Mouse (Mus musculus): Measurements from ENCODE around the gene Smarce1. TPM values are rescaled to one million over a fixed set of nuclear protein-coding genes. Genes with fewer than 3 reads are reported as not detected.

Gene Smarce1
- total and polyA plus RNA-seq, 2 experiments from 2014 or later = 94.9 to 170 TPM

DNA sequence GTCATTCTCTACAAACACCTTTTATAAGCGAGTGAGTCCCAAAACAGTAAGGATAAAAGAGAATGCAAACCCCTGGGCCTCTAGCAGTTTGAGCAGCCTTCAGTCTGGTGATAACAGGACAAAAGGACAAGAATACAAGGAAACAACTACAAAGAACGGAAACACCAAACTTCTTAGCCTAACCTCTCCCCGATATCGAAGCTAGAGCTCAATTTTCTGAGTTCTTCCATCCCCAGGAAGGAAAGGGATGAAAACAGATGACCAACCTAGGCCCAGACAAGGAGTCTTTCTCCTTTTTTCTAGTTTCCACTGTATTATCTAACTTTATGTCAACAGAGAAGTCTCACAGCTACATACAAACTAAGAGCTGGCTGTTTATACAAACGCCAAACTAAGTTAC is 7.5 kb downstream of the Smarce1 start:
- 84% methylated on average over 5 of the region's 5 CpGs for WGBS
- H3K36me3 ChIP-seq (ENCODE audit: insufficient read depth, low read length) = peaks cover 6% of the 10 kb centered on the region

DNA sequence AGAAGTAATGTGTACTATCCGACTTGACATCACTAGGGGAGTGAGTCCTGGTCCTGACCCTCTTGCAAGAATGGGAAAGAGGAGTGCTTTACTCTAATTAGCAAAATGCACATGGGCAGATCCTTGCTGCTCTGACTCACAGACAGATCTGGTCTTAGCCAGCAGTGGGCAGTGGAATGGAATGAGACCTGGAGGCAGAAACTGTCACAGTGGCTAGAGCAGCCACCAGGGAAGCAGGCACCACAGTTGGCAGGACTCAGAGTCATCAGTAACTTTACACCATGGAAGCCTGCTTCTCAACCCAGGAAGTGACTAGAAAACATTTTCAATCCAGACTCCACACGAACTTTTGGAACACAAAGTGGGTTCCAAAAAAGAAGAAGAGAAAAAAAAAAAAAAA is 9.0 kb downstream of the Smarce1 start:
- H3K9me3 ChIP-seq (ENCODE audit: low read length) = no peaks in the 10 kb centered on the region
- H3K4me3 ChIP-seq (ENCODE audit: low read depth, low read length) = no peak overlapping the region
- TF ChIP-seq CTCF (IDR thresholded peaks at IDR 0.05) = no peak
- no peaks in the 10 kb centered on the region for H3K27me3 ChIP-seq (ENCODE audit: insufficient read depth, low read length)
- no peaks in the 10 kb centered on the region for H3K4me1 ChIP-seq (ENCODE audit: insufficient read depth, low read length)
- ATAC-seq (ENCODE audit: low FRiP score) = no peak
- no peak for DNase-seq (ENCODE audit: low spot score)
- no peak overlapping the region for H3K4me2 ChIP-seq (ENCODE audit: low read depth, low read length, poor library complexity, severe bottlenecking)
- WGBS = 83% methylated on average over 2 of the region's 2 CpGs
- H3K27ac ChIP-seq (ENCODE audit: low read depth, low read length) = no peak overlapping the region
- H3K36me3 ChIP-seq (ENCODE audit: insufficient read depth, low read length) = peaks cover 17% of the 10 kb centered on the region
- no peak overlapping the region for H3K9ac ChIP-seq (replicated peaks; ENCODE audit: low read length, poor library complexity, severe bottlenecking)

More for the DNA sequence above, 7.5 kb downstream of the Smarce1 start:
- no peak for TF ChIP-seq CTCF (IDR thresholded peaks at IDR 0.05)
- DNase-seq (ENCODE audit: low spot score) = no peak
- no peaks in the 10 kb centered on the region for H3K27me3 ChIP-seq (ENCODE audit: insufficient read depth, low read length)
- no peak overlapping the region for H3K9ac ChIP-seq (replicated peaks; ENCODE audit: low read length, poor library complexity, severe bottlenecking)
- H3K4me1 ChIP-seq (ENCODE audit: insufficient read depth, low read length) = no peaks in the 10 kb centered on the region
- H3K4me3 ChIP-seq (ENCODE audit: low read depth, low read length) = no peak overlapping the region
- no peaks in the 10 kb centered on the region for H3K9me3 ChIP-seq (ENCODE audit: low read length)
- H3K4me2 ChIP-seq (ENCODE audit: low read depth, low read length, poor library complexity, severe bottlenecking) = no peak overlapping the region
- no peak for ATAC-seq (ENCODE audit: low FRiP score)
- no peak overlapping the region for H3K27ac ChIP-seq (ENCODE audit: low read depth, low read length)

DNA sequence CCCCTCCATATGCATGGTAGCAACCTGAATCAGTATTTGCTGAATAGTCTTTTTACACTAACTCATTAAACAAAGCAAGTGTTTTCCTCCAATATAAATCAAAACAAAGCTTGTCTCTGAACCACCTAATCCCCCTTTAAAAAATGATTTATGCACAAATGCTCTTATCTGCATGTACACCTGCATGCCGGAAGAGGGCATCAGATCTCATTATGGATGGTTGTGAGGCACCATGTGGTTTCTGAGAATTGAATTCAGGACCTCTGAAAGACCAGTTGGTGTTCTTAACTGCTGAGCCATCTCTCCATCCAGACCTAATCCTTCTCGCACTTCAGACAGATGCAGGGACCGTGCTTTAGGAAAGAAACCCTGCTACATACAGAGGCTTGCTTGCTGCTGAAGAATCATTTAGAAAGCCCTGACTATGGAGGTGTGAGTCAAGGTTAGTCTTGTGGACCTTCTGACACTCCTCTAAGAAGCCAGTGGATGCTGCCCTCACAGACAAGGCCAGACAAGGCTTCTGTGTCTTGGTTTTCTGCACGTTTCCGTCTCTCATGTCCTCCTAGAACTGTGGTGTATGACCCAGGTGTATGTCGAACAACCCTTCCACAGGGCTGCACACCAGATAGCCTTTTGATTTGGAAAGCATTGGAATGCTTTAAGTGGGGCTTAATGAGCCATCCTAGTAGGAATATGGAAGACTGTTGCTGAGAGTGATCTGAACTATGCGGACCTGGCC is 13.4 kb downstream of the Smarce1 start:
- no peak for ATAC-seq (ENCODE audit: low FRiP score)
- WGBS = 85% methylated on average over 7 of the region's 7 CpGs
- no peak for DNase-seq (ENCODE audit: low spot score)
- no peaks in the 10 kb centered on the region for H3K4me1 ChIP-seq (ENCODE audit: insufficient read depth, low read length)
- H3K9me3 ChIP-seq (ENCODE audit: low read length) = no peaks in the 10 kb centered on the region
- H3K27me3 ChIP-seq (ENCODE audit: insufficient read depth, low read length) = no peaks in the 10 kb centered on the region
- H3K36me3 ChIP-seq (ENCODE audit: insufficient read depth, low read length) = peaks cover 37% of the 10 kb centered on the region
- H3K4me3 ChIP-seq (ENCODE audit: low read depth, low read length) = no peak overlapping the region
- no peak overlapping the region for H3K9ac ChIP-seq (replicated peaks; ENCODE audit: low read length, poor library complexity, severe bottlenecking)
- peak; percentile 59 for TF ChIP-seq CTCF (IDR thresholded peaks at IDR 0.05)
- no peak overlapping the region for H3K4me2 ChIP-seq (ENCODE audit: low read depth, low read length, poor library complexity, severe bottlenecking)
- no peak overlapping the region for H3K27ac ChIP-seq (ENCODE audit: low read depth, low read length)

DNA sequence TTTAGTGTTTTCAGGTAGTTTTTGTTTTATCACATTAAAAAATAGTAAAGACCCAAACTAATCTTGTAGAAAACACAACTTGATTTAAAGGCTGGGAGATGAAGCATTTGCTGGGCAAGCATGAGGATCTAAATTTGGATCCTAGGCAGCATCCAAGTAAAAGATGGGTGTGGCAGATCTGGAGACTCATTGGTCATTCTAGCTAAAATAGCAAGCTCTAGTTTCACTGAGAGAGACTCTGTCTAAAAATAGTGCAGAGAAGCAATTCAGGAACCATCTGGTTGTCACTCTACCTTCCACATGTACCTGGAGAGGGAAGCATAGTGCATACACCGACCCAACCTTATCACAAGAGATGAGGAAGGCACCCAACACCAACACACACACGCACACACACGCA is 14.6 kb downstream of the Smarce1 start:
- no peaks in the 10 kb centered on the region for H3K27me3 ChIP-seq (ENCODE audit: insufficient read depth, low read length)
- no peak overlapping the region for H3K4me2 ChIP-seq (ENCODE audit: low read depth, low read length, poor library complexity, severe bottlenecking)
- no peak for DNase-seq (ENCODE audit: low spot score)
- no peaks in the 10 kb centered on the region for H3K9me3 ChIP-seq (ENCODE audit: low read length)
- no peak overlapping the region for H3K9ac ChIP-seq (replicated peaks; ENCODE audit: low read length, poor library complexity, severe bottlenecking)
- TF ChIP-seq CTCF (IDR thresholded peaks at IDR 0.05) = no peak
- WGBS = 99% methylated on average over 3 of the region's 3 CpGs
- peaks cover 45% of the 10 kb centered on the region for H3K36me3 ChIP-seq (ENCODE audit: insufficient read depth, low read length)
- no peak overlapping the region for H3K27ac ChIP-seq (ENCODE audit: low read depth, low read length)
- no peak overlapping the region for H3K4me3 ChIP-seq (ENCODE audit: low read depth, low read length)
- ATAC-seq (ENCODE audit: low FRiP score) = no peak
- no peaks in the 10 kb centered on the region for H3K4me1 ChIP-seq (ENCODE audit: insufficient read depth, low read length)

DNA sequence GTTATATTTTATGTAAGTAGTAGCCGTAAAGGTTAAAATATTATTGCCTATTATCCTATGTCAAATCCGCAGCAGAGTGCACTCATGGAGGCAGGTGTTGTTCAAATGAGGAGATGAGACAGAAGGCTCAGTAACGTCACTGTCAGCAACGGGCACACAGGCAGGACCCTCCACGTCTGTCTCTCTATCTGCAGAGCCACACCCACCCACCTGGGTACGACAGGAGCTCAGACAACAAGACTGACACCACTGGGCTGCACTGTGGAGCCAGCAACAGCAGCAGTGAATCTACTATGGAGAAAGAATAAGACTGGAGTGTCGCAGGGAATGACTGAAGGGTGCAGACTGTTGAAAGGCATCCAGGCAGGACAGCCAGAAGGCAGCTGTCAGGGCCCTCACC is 18.1 kb downstream of the Smarce1 start:
- H3K9ac ChIP-seq (replicated peaks; ENCODE audit: low read length, poor library complexity, severe bottlenecking) = no peak overlapping the region
- no peak for DNase-seq (ENCODE audit: low spot score)
- H3K4me3 ChIP-seq (ENCODE audit: low read depth, low read length) = no peak overlapping the region
- TF ChIP-seq CTCF (IDR thresholded peaks at IDR 0.05) = no peak
- no peaks in the 10 kb centered on the region for H3K4me1 ChIP-seq (ENCODE audit: insufficient read depth, low read length)
- WGBS = 90% methylated on average over 7 of the region's 7 CpGs
- no peak overlapping the region for H3K4me2 ChIP-seq (ENCODE audit: low read depth, low read length, poor library complexity, severe bottlenecking)
- H3K9me3 ChIP-seq (ENCODE audit: low read length) = no peaks in the 10 kb centered on the region
- ATAC-seq (ENCODE audit: low FRiP score) = no peak
- H3K36me3 ChIP-seq (ENCODE audit: insufficient read depth, low read length) = peaks cover 56% of the 10 kb centered on the region
- no peak overlapping the region for H3K27ac ChIP-seq (ENCODE audit: low read depth, low read length)
- H3K27me3 ChIP-seq (ENCODE audit: insufficient read depth, low read length) = no peaks in the 10 kb centered on the region

DNA sequence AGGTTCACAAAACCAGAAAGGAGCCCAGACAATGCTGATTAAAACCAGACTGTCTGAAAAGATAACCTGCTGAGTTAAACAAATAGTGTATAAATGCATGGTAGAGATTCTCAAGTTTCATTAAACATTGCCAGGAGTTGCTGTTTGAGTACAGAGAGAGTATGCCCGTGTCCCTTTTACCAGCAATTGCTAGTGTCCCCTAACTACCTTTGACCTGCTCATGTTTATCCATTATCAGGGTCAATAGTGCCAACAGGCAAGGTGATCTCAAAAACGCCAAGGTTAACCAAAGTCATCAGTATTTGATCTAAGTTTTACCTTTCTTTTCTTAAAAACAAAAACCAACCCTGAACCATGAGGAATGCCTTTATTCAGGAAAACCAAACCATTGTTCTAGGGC is 18.9 kb downstream of the Smarce1 start:
- no peaks in the 10 kb centered on the region for H3K4me1 ChIP-seq (ENCODE audit: insufficient read depth, low read length)
- WGBS = 87% methylated on average over 2 of the region's 2 CpGs
- no peak for TF ChIP-seq CTCF (IDR thresholded peaks at IDR 0.05)
- no peak overlapping the region for H3K9ac ChIP-seq (replicated peaks; ENCODE audit: low read length, poor library complexity, severe bottlenecking)
- H3K36me3 ChIP-seq (ENCODE audit: insufficient read depth, low read length) = peaks cover 49% of the 10 kb centered on the region
- H3K4me3 ChIP-seq (ENCODE audit: low read depth, low read length) = no peak overlapping the region
- no peak overlapping the region for H3K27ac ChIP-seq (ENCODE audit: low read depth, low read length)
- H3K27me3 ChIP-seq (ENCODE audit: insufficient read depth, low read length) = no peaks in the 10 kb centered on the region
- ATAC-seq (ENCODE audit: low FRiP score) (no peak), DNase-seq (ENCODE audit: low spot score) (no peak)
- H3K4me2 ChIP-seq (ENCODE audit: low read depth, low read length, poor library complexity, severe bottlenecking) = no peak overlapping the region
- H3K9me3 ChIP-seq (ENCODE audit: low read length) = no peaks in the 10 kb centered on the region
